Mouse (Mus musculus): ENCODE data around the gene Zfp131. TPM values are rescaled to one million over a fixed set of nuclear protein-coding genes. Genes with fewer than 3 reads are reported as not detected.
A peak's percentile ranks its signal among the peaks of the same experiment; 100 is the strongest.
"Not testable (repeated sequence)": the region's sequence is repeated elsewhere in the genome, so short reads cannot be mapped to it uniquely, and the experiment has no call there.

Zfp131 gene
- 12.1 and 12.5 TPM in 2 replicates for polyA plus RNA-seq (2015; fragmentation: Nextera tagmentation; extraction: Ambion mirVana)

- peak; percentile 97 for ATAC-seq (ENCODE audit: insufficient read depth)
- Histone ChIP-seq H3K27me3 (no peaks in the 10 kb centered on the region), H3K27ac (replicated peaks) (peak within 1 kb of the TSS; percentile 89), H3K9me3 (replicated peaks) (no peaks in the 10 kb centered on the region), H3K4me1 (replicated peaks) (peaks cover 33% of the 10 kb centered on the region), H3K4me2 (peak within 1 kb of the TSS; percentile 97), H3K36me3 (replicated peaks) (peaks cover 21% of the 10 kb centered on the region), H3K9ac (peak within 1 kb of the TSS; percentile 96), H3K4me3 (replicated peaks) (peak within 1 kb of the TSS; percentile 95)
- WGBS (ENCODE audit: insufficient replicate concordance) = under 1% methylated on average over 65 of the region's 86 CpGs
Measured at GRCm38 (mm10) chr13:119790761-119791579, at the start of gene Zfp131. Gene Zfp131 (minus strand): TSS chr13:119790889.

- not testable (repeated sequence) for H3K27ac ChIP-seq (replicated peaks); H3K9ac ChIP-seq; ATAC-seq (ENCODE audit: insufficient read depth); H3K4me2 ChIP-seq; H3K4me3 ChIP-seq (replicated peaks); H3K36me3 ChIP-seq (replicated peaks); H3K4me1 ChIP-seq (replicated peaks); H3K9me3 ChIP-seq (replicated peaks)
- H3K27me3 ChIP-seq = peaks cover 17% of the 10 kb centered on the region
- WGBS (ENCODE audit: insufficient replicate concordance) = 19% methylated on average over 6 of the region's 6 CpGs
Measured at GRCm38 (mm10) chr13:119839982-119840381, 49.3 kb upstream of the Zfp131 start.

GRCm38 (mm10) chr13:119837719-119838337 is 47.1 kb upstream of the Zfp131 start:
- H3K27me3 ChIP-seq = peaks cover 17% of the 10 kb centered on the region
- not testable (repeated sequence) for H3K4me3 ChIP-seq (replicated peaks); H3K9ac ChIP-seq; H3K4me2 ChIP-seq; H3K27ac ChIP-seq (replicated peaks); H3K9me3 ChIP-seq (replicated peaks); H3K4me1 ChIP-seq (replicated peaks); ATAC-seq (ENCODE audit: insufficient read depth); H3K36me3 ChIP-seq (replicated peaks)
- WGBS (ENCODE audit: insufficient replicate concordance) = 5% methylated on average over 14 of the region's 23 CpGs

GRCm38 (mm10) chr13:119836324-119836811 is 45.7 kb upstream of the Zfp131 start:
- peak overlapping the region; percentile 47 for H3K4me2 ChIP-seq
- not testable (repeated sequence) for ATAC-seq (ENCODE audit: insufficient read depth); H3K9ac ChIP-seq; H3K36me3 ChIP-seq (replicated peaks); H3K9me3 ChIP-seq (replicated peaks); H3K27ac ChIP-seq (replicated peaks); H3K4me1 ChIP-seq (replicated peaks)
- 0 out of 2 replicates have a peak overlapping the region, but pooled peaks have one; percentile 15 for H3K4me3 ChIP-seq (replicated peaks)
- WGBS (ENCODE audit: insufficient replicate concordance) = 8% methylated on average over 23 of the region's 23 CpGs
- peaks cover 17% of the 10 kb centered on the region for H3K27me3 ChIP-seq

- ATAC-seq (ENCODE audit: insufficient read depth); H3K9ac ChIP-seq; H3K9me3 ChIP-seq (replicated peaks); H3K36me3 ChIP-seq (replicated peaks); H3K4me1 ChIP-seq (replicated peaks); H3K27ac ChIP-seq (replicated peaks): not testable (repeated sequence)
- peak within 1 kb of the TSS; percentile 47 for H3K4me2 ChIP-seq
- 0 out of 2 replicates have a peak within 1 kb of the TSS, but pooled peaks have one; percentile 15 for H3K4me3 ChIP-seq (replicated peaks)
- WGBS (ENCODE audit: insufficient replicate concordance) = 13% methylated on average over 18 of the region's 25 CpGs
- peaks cover 17% of the 10 kb centered on the region for H3K27me3 ChIP-seq
Measured at GRCm38 (mm10) chr13:119835320-119836056, 44.8 kb upstream of the Zfp131 start, which contains the start of gene D13Ertd608e. Gene D13Ertd608e (plus strand): TSS chr13:119836006.

- not testable (repeated sequence) for H3K27ac ChIP-seq (replicated peaks); H3K9ac ChIP-seq; ATAC-seq (ENCODE audit: insufficient read depth); H3K4me1 ChIP-seq (replicated peaks); H3K27me3 ChIP-seq; H3K36me3 ChIP-seq (replicated peaks); H3K9me3 ChIP-seq (replicated peaks); H3K4me3 ChIP-seq (replicated peaks); H3K4me2 ChIP-seq
Measured at GRCm38 (mm10) chr13:119830116-119830515, 39.4 kb upstream of the Zfp131 start, which contains the start of gene AF067063. Gene AF067063 (minus strand): TSS chr13:119830216.

- Histone ChIP-seq H3K4me3 (replicated peaks) (no peak overlapping the region), H3K4me2 (no peak overlapping the region), H3K27me3 (no peaks in the 10 kb centered on the region), H3K9ac (no peak overlapping the region), H3K27ac (replicated peaks) (no peak overlapping the region), H3K9me3 (replicated peaks) (no peaks in the 10 kb centered on the region), H3K4me1 (replicated peaks) (no peaks in the 10 kb centered on the region), H3K36me3 (replicated peaks) (no peaks in the 10 kb centered on the region)
- 14% methylated on average over 2 of the region's 2 CpGs for WGBS (ENCODE audit: insufficient replicate concordance)
- ATAC-seq (ENCODE audit: insufficient read depth) = no peak
Measured at GRCm38 (mm10) chr13:119817579-119818206, 27.0 kb upstream of the Zfp131 start.

- Histone ChIP-seq H3K27ac (replicated peaks) (no peak overlapping the region), H3K36me3 (replicated peaks) (no peaks in the 10 kb centered on the region)
- 46% methylated on average over 8 of the region's 8 CpGs for WGBS (ENCODE audit: insufficient replicate concordance)
Measured at GRCm38 (mm10) chr13:119816798-119817197, 26.1 kb upstream of the Zfp131 start.

GRCm38 (mm10) chr13:119810031-119810430 is 19.3 kb upstream of the Zfp131 start:
- no peaks in the 10 kb centered on the region for H3K4me1 ChIP-seq (replicated peaks)
- no peak overlapping the region for H3K4me3 ChIP-seq (replicated peaks)
- no peaks in the 10 kb centered on the region for H3K36me3 ChIP-seq (replicated peaks)
- no peak overlapping the region for H3K4me2 ChIP-seq
- H3K27me3 ChIP-seq = no peaks in the 10 kb centered on the region
- H3K9ac ChIP-seq = no peak overlapping the region
- no peak overlapping the region for H3K27ac ChIP-seq (replicated peaks)
- ATAC-seq (ENCODE audit: insufficient read depth) = no peak
- WGBS (ENCODE audit: insufficient replicate concordance) = 72% methylated on average over 9 of the region's 9 CpGs
- no peaks in the 10 kb centered on the region for H3K9me3 ChIP-seq (replicated peaks)

More at GRCm38 (mm10) chr13:119816798-119817197, 26.1 kb upstream of the Zfp131 start:
- ATAC-seq (ENCODE audit: insufficient read depth) = no peak
- H3K9ac ChIP-seq = no peak overlapping the region
- H3K9me3 ChIP-seq (replicated peaks) = no peaks in the 10 kb centered on the region
- no peaks in the 10 kb centered on the region for H3K4me1 ChIP-seq (replicated peaks)
- H3K4me2 ChIP-seq = no peak overlapping the region
- no peaks in the 10 kb centered on the region for H3K27me3 ChIP-seq
- H3K4me3 ChIP-seq (replicated peaks) = no peak overlapping the region

GRCm38 (mm10) chr13:119808937-119809336 is 18.2 kb upstream of the Zfp131 start:
- ATAC-seq (ENCODE audit: insufficient read depth) = no peak
- no peaks in the 10 kb centered on the region for H3K36me3 ChIP-seq (replicated peaks)
- 30% methylated on average over 2 of the region's 2 CpGs for WGBS (ENCODE audit: insufficient replicate concordance)
- H3K27me3 ChIP-seq = no peaks in the 10 kb centered on the region
- H3K4me2 ChIP-seq = no peak overlapping the region
- H3K9me3 ChIP-seq (replicated peaks) = no peaks in the 10 kb centered on the region
- no peak overlapping the region for H3K27ac ChIP-seq (replicated peaks)
- no peak overlapping the region for H3K9ac ChIP-seq
- no peaks in the 10 kb centered on the region for H3K4me1 ChIP-seq (replicated peaks)
- H3K4me3 ChIP-seq (replicated peaks) = no peak overlapping the region
